Mouse (Mus musculus): ENCODE measurements at regions not wholly inside any gene's neighbourhood (a gene's known extent, or its start where the extent isn't known, plus 50 kb on each side); places are given as distances from the start of the nearest gene placed in this dataset.

- peak; percentile 81 for DNase-seq (ENCODE audit: low read depth, low spot score)
Observed at GRCm38 (mm10) chr11:28273299-28273698, 66.4 kb downstream of the Gm6685 start.

GRCm38 (mm10) chr11:28272571-28272970 lies 67.1 kb downstream of the Gm6685 start:
- no peak for DNase-seq (ENCODE audit: low read depth, low spot score)
